In genomic region chr7:25341000-25341784, GRCm38 (mm10) we compare ENCODE assay signal across 14 mouse cellular contexts. TPM values are rescaled to one million over a fixed set of nuclear protein-coding genes. Genes with fewer than 3 reads are reported as not detected.
DNase-seq lines count a peak whose midpoint lies in the region; ATAC-seq and TF ChIP-seq lines count a peak whose summit lies in the region.
"Had no signal": no experiment of that assay in that cellular context is flagged by ENCODE, and none has a peak within 500 bp of the region (broad histone marks: within the 10 kb centered on the region; RNA-seq: fewer than 3 reads in every experiment).

No protein-coding gene starts in this region.

- 62% methylated on average over 20 of the region's 20 CpGs for WGBS in forebrain, postnatal 0 days

- H3K27me3 ChIP-seq in forebrain, postnatal 0 days (ENCODE audit: insufficient read depth, low read length) = no peaks in the 10 kb centered on the region
- H3K27me3 ChIP-seq: heart, embryonic 15.5 days; limb, embryonic 13.5 days had no signal

- H3K9me3 ChIP-seq in forebrain, postnatal 0 days (ENCODE audit: low read length) = no peaks in the 10 kb centered on the region
- H3K9me3 ChIP-seq: heart, embryonic 15.5 days; limb, embryonic 13.5 days had no signal

- no peak overlapping the region for H3K4me2 ChIP-seq in forebrain, postnatal 0 days (ENCODE audit: low read depth)
- H3K4me2 ChIP-seq: heart, embryonic 15.5 days; limb, embryonic 13.5 days; lung, embryonic 14.5 days had no signal

- peaks cover 77% of the 10 kb centered on the region for H3K36me3 ChIP-seq in forebrain, postnatal 0 days (ENCODE audit: insufficient read depth)

- no peaks in the 10 kb centered on the region for H3K4me1 ChIP-seq in forebrain, postnatal 0 days (ENCODE audit: insufficient read depth)
- H3K4me1 ChIP-seq: heart, embryonic 15.5 days; limb, embryonic 13.5 days had no signal

- ATAC-seq in forebrain, postnatal 0 days = peak; percentile 93
- ATAC-seq in megakaryocyte-erythroid progenitor cell, adult 5-6 weeks (replicated peaks; ENCODE audit: low FRiP score, low TSS enrichment, poor library complexity, severe bottlenecking) = 0 out of 2 replicates have a peak, but pooled peaks have one; percentile 14

- H3K27ac ChIP-seq in forebrain, postnatal 0 days (ENCODE audit: low read depth, low read length) = peak overlapping the region; percentile 59
- H3K27ac ChIP-seq: heart, embryonic 15.5 days; limb, embryonic 13.5 days had no signal

- H3K4me3 ChIP-seq in forebrain, postnatal 0 days (ENCODE audit: low read depth, low read length) = no peak overlapping the region
- H3K4me3 ChIP-seq: heart, embryonic 15.5 days; limb, embryonic 13.5 days had no signal

- intact Hi-C loops in heart, postnatal 36 days (cut with DNase I) = no loop called here

- TF ChIP-seq CTCF in brain, embryonic 14.5 days (IDR thresholded peaks at IDR 0.05; ENCODE audit: borderline replicate concordance, extremely low read depth, insufficient read depth, insufficient read length) = no peak
- no peak for TF ChIP-seq CTCF in forebrain, postnatal 0 days (IDR thresholded peaks at IDR 0.05; ENCODE audit: low read depth)

- TF ChIP-seq POLR2A in brain, embryonic 14.5 days (IDR thresholded peaks at IDR 0.05; ENCODE audit: borderline replicate concordance, extremely low read depth, insufficient read depth, insufficient read length, poor library complexity, severe bottlenecking) = no peak

- no peak overlapping the region for H3K9ac ChIP-seq in forebrain, postnatal 0 days
- H3K9ac ChIP-seq: heart, embryonic 15.5 days; limb, embryonic 13.5 days; lung, embryonic 14.5 days had no signal

- peak; percentile 29 for DNase-seq in left cerebral cortex, adult 11 months (ENCODE audit: low spot score)
- DNase-seq in left cerebral cortex, adult 8-10 months (ENCODE audit: low spot score in 2 of 2) = no peak
- DNase-seq in brain, embryonic 14.5 days (ENCODE audit: low read depth) = peak; percentile 67
- DNase-seq in forebrain, postnatal 0 days = peak; percentile 67
- no peak for DNase-seq in heart, postnatal 36 days
- no peak for DNase-seq in adrenal gland, postnatal 14 days
- DNase-seq: cerebellum, postnatal 10 days; gastrocnemius, postnatal 14 days; kidney, adult 11 months; lung, embryonic 14.5 days; thymus, postnatal 36 days had no signal

RNA-seq across cellular contexts. Expression of gene Megf8, which starts 24.2 kb away (rescaled TPM):
- total RNA-seq in left cerebral cortex, adult 8-10 months (2022) = 100 to 1,000 TPM in 3 of 4 experiments, 10 to 100 TPM in 1; 99.2 to 109 (median 104) TPM
- polyA plus RNA-seq in brain, embryonic 14.5 days (2012; rRNA removed) = 53.0 and 60.7 TPM in 2 replicates
- total RNA-seq in forebrain, postnatal 0 days (2014; rRNA removed) = 50.5 and 67.8 TPM in 2 replicates
- polyA plus RNA-seq in forebrain, postnatal 0 days (2015; fragmentation: Nextera tagmentation; extraction: Ambion mirVana) = 8.7 and 12.8 TPM in 2 replicates
- 2.5 and 2.6 TPM in 2 replicates for total RNA-seq in megakaryocyte-erythroid progenitor cell, adult 5-6 weeks (2014; fragmentation: Nextera tagmentation)
- total RNA-seq in megakaryocyte-erythroid progenitor cell, adult 5-6 weeks (2017) = 2.4 and 2.7 TPM in 2 replicates
- 10 to 100 TPM; 30.4 to 31.1 TPM for total RNA-seq in heart, postnatal 36 days (2021)
- total RNA-seq in adrenal gland, postnatal 14 days (2021) = 39.1 and 39.7 TPM in 2 replicates

RNA-seq across cellular contexts. Expression of gene Cnfn, which starts 28.3 kb away (rescaled TPM):
- not detected for total RNA-seq in left cerebral cortex, adult 8-10 months (2022)
- polyA plus RNA-seq in brain, embryonic 14.5 days (2012; rRNA removed) = 1.2 TPM in 1 of 2 replicates, not detected in the other
- not detected in 2 replicates for total RNA-seq in forebrain, postnatal 0 days (2014; rRNA removed)
- polyA plus RNA-seq in forebrain, postnatal 0 days (2015; fragmentation: Nextera tagmentation; extraction: Ambion mirVana) = not detected in 2 replicates
- not detected in 2 replicates for total RNA-seq in megakaryocyte-erythroid progenitor cell, adult 5-6 weeks (2014; fragmentation: Nextera tagmentation)
- not detected in 2 replicates for total RNA-seq in megakaryocyte-erythroid progenitor cell, adult 5-6 weeks (2017)
- not detected for total RNA-seq in heart, postnatal 36 days (2021)
- total RNA-seq in adrenal gland, postnatal 14 days (2021) = not detected in 2 replicates
- total RNA-seq: gastrocnemius, postnatal 14 days had no signal
- polyA plus RNA-seq: lung, embryonic 14.5 days had no signal

RNA-seq across cellular contexts. Expression of gene Tmem145, which starts 35.3 kb away (rescaled TPM):
- 10 to 100 TPM; 40.7 to 46.5 (median 42.0) TPM for total RNA-seq in left cerebral cortex, adult 8-10 months (2022)
- 163 and 167 TPM in 2 replicates for polyA plus RNA-seq in brain, embryonic 14.5 days (2012; rRNA removed)
- total RNA-seq in forebrain, postnatal 0 days (2014; rRNA removed) = 55.9 and 63.2 TPM in 2 replicates
- 46.7 and 68.0 TPM in 2 replicates for polyA plus RNA-seq in forebrain, postnatal 0 days (2015; fragmentation: Nextera tagmentation; extraction: Ambion mirVana)
- total RNA-seq in megakaryocyte-erythroid progenitor cell, adult 5-6 weeks (2014; fragmentation: Nextera tagmentation) = not detected in 2 replicates
- total RNA-seq in megakaryocyte-erythroid progenitor cell, adult 5-6 weeks (2017) = not detected in 2 replicates
- total RNA-seq in heart, postnatal 36 days (2021) = not detected
- 1.4 and 3.2 TPM in 2 replicates for total RNA-seq in adrenal gland, postnatal 14 days (2021)
- total RNA-seq: gastrocnemius, postnatal 14 days had no signal

RNA-seq across cellular contexts. Expression of gene Prr19, which starts 40.0 kb away (rescaled TPM):
- not detected for total RNA-seq in left cerebral cortex, adult 8-10 months (2022)
- polyA plus RNA-seq in brain, embryonic 14.5 days (2012; rRNA removed) = 2.8 and 2.9 TPM in 2 replicates
- total RNA-seq in forebrain, postnatal 0 days (2014; rRNA removed) = 2.1 and 2.5 TPM in 2 replicates
- polyA plus RNA-seq in forebrain, postnatal 0 days (2015; fragmentation: Nextera tagmentation; extraction: Ambion mirVana) = 2.6 and 3.5 TPM in 2 replicates
- not detected in 2 replicates for total RNA-seq in megakaryocyte-erythroid progenitor cell, adult 5-6 weeks (2014; fragmentation: Nextera tagmentation)
- total RNA-seq in megakaryocyte-erythroid progenitor cell, adult 5-6 weeks (2017) = not detected in 2 replicates
- total RNA-seq in heart, postnatal 36 days (2021) = not detected
- not detected in 2 replicates for total RNA-seq in adrenal gland, postnatal 14 days (2021)
- total RNA-seq: gastrocnemius, postnatal 14 days had no signal

RNA-seq across cellular contexts. Expression of gene Pafah1b3, which starts 43.4 kb away (rescaled TPM):
- 10 to 100 TPM; 29.5 to 38.7 (median 32.2) TPM for total RNA-seq in left cerebral cortex, adult 8-10 months (2022)
- 640 and 871 TPM in 2 replicates for polyA plus RNA-seq in brain, embryonic 14.5 days (2012; rRNA removed)
- total RNA-seq in forebrain, postnatal 0 days (2014; rRNA removed) = 407 and 461 TPM in 2 replicates
- polyA plus RNA-seq in forebrain, postnatal 0 days (2015; fragmentation: Nextera tagmentation; extraction: Ambion mirVana) = 517 and 583 TPM in 2 replicates
- total RNA-seq in megakaryocyte-erythroid progenitor cell, adult 5-6 weeks (2014; fragmentation: Nextera tagmentation) = 22.0 and 23.2 TPM in 2 replicates
- 12.8 and 26.3 TPM in 2 replicates for total RNA-seq in megakaryocyte-erythroid progenitor cell, adult 5-6 weeks (2017)
- 1 to 10 TPM; 3.7 to 5.1 TPM for total RNA-seq in heart, postnatal 36 days (2021)
- total RNA-seq in adrenal gland, postnatal 14 days (2021) = 31.5 and 33.7 TPM in 2 replicates

Comparison
In these comparisons a context has a peak if more than half of its experiments do, and no peak if none do; other contexts are left out.
1. DNase-seq: peak in left cerebral cortex, adult 11 months (single experiment), brain, embryonic 14.5 days (single experiment) and forebrain, postnatal 0 days (single experiment); none in left cerebral cortex, adult 8-10 months (0 of 2), heart, postnatal 36 days (0 of 2) and adrenal gland, postnatal 14 days (single experiment).
2. RNA of gene Megf8, which starts 24.2 kb away (total RNA-seq): 99.2 to 109 TPM in left cerebral cortex, adult 8-10 months, 50.5 to 67.8 TPM in forebrain, postnatal 0 days, 39.1 to 39.7 TPM in adrenal gland, postnatal 14 days and 30.4 to 31.1 TPM in heart, postnatal 36 days; 2.4 to 2.7 TPM in megakaryocyte-erythroid progenitor cell, adult 5-6 weeks; every median in the first group is over 4 times any median in the second.